Mouse (Mus musculus): Measurements from ENCODE around the gene St3gal3.

Gene St3gal3

GRCm38 (mm10) chr4:118141511-118141910 is 6.8 kb upstream of the St3gal3 start:
- DNase-seq (ENCODE audit: low read depth, low spot score): no peak

- no peak for DNase-seq (ENCODE audit: low read depth, low spot score)
These were observed 4.2 kb upstream of the St3gal3 start for GRCm38 (mm10) chr4:118138891-118139290.

GRCm38 (mm10) chr4:118137857-118138256 is 3.1 kb upstream of the St3gal3 start:
- no peak for DNase-seq (ENCODE audit: low read depth, low spot score)

- DNase-seq (ENCODE audit: low read depth, low spot score): no peak
These were observed 2.6 kb upstream of the St3gal3 start for GRCm38 (mm10) chr4:118137311-118137710.

- no peak for DNase-seq (ENCODE audit: low read depth, low spot score)
These were observed 700 bp upstream of the St3gal3 start for GRCm38 (mm10) chr4:118135414-118135813.

- no peak for DNase-seq (ENCODE audit: low read depth, low spot score)
These were observed 3.4 kb downstream of the St3gal3 start for GRCm38 (mm10) chr4:118131329-118131728.

- DNase-seq (ENCODE audit: low read depth, low spot score): peak; percentile 21
These were observed 11.5 kb downstream of the St3gal3 start for GRCm38 (mm10) chr4:118123030-118123704.

- DNase-seq (ENCODE audit: low read depth, low spot score): no peak
These were observed 12.6 kb downstream of the St3gal3 start for GRCm38 (mm10) chr4:118122078-118122477.

- DNase-seq (ENCODE audit: low read depth, low spot score): no peak
These were observed 17.1 kb downstream of the St3gal3 start for GRCm38 (mm10) chr4:118117565-118117964.

- no peak for DNase-seq (ENCODE audit: low read depth, low spot score)
These were observed 18.6 kb downstream of the St3gal3 start for GRCm38 (mm10) chr4:118116098-118116497.

- DNase-seq (ENCODE audit: low read depth, low spot score): no peak
These were observed 19.6 kb downstream of the St3gal3 start for GRCm38 (mm10) chr4:118115132-118115531.

GRCm38 (mm10) chr4:118112601-118113000 is 22.1 kb downstream of the St3gal3 start:
- DNase-seq (ENCODE audit: low read depth, low spot score): no peak

GRCm38 (mm10) chr4:118109649-118110048 is 25.1 kb downstream of the St3gal3 start:
- DNase-seq (ENCODE audit: low read depth, low spot score): no peak

- no peak for DNase-seq (ENCODE audit: low read depth, low spot score)
These were observed 25.9 kb downstream of the St3gal3 start for GRCm38 (mm10) chr4:118108779-118109178.

- DNase-seq (ENCODE audit: low read depth, low spot score): no peak
These were observed 29.3 kb downstream of the St3gal3 start for GRCm38 (mm10) chr4:118105256-118106053.

- DNase-seq (ENCODE audit: low read depth, low spot score): no peak
These were observed 31.4 kb downstream of the St3gal3 start for GRCm38 (mm10) chr4:118103280-118103830.

GRCm38 (mm10) chr4:118101497-118101896 is 33.2 kb downstream of the St3gal3 start:
- DNase-seq (ENCODE audit: low read depth, low spot score): no peak

GRCm38 (mm10) chr4:118099637-118100364 is 34.9 kb downstream of the St3gal3 start:
- no peak for DNase-seq (ENCODE audit: low read depth, low spot score)

GRCm38 (mm10) chr4:118098571-118098970 is 36.1 kb downstream of the St3gal3 start:
- DNase-seq (ENCODE audit: low read depth, low spot score): no peak

- no peak for DNase-seq (ENCODE audit: low read depth, low spot score)
These were observed 38.6 kb downstream of the St3gal3 start for GRCm38 (mm10) chr4:118096069-118096468.

GRCm38 (mm10) chr4:118092784-118093457 is 41.8 kb downstream of the St3gal3 start:
- no peak for DNase-seq (ENCODE audit: low read depth, low spot score)

Data from ZHBTc4 (cell line).